Mouse (Mus musculus) ES-E14 (cell line): ENCODE measurements at regions not wholly inside any gene's neighbourhood (a gene's known extent, or its start where the extent isn't known, plus 50 kb on each side); places are given as distances from the start of the nearest gene placed in this dataset.

Experiments
- CHD2 ChIP-seq: IDR thresholded peaks from 2 replicates; pipeline ENCODE4 v1.6.1; 2014; ENCODE audit warnings: mild to moderate bottlenecking, low read depth, low read length, inconsistent platforms
- HCFC1 ChIP-seq: IDR thresholded peaks from 2 replicates; pipeline ENCODE4 v1.6.1; 2012; ENCODE audit warnings: low read length, inconsistent platforms, borderline replicate concordance; ENCODE audit not compliant: insufficient read depth
- MAFK ChIP-seq: IDR thresholded peaks from 2 replicates; pipeline ENCODE4 v1.6.1; 2014; ENCODE audit warnings: mild to moderate bottlenecking, low read depth, low read length, inconsistent platforms; ENCODE audit not compliant: insufficient read depth
- ZC3H11A ChIP-seq: IDR thresholded peaks from 2 replicates; pipeline ENCODE4 v1.6.1; 2012; ENCODE audit warnings: low read depth, mild to moderate bottlenecking, inconsistent platforms, low read length, borderline replicate concordance

DNA sequence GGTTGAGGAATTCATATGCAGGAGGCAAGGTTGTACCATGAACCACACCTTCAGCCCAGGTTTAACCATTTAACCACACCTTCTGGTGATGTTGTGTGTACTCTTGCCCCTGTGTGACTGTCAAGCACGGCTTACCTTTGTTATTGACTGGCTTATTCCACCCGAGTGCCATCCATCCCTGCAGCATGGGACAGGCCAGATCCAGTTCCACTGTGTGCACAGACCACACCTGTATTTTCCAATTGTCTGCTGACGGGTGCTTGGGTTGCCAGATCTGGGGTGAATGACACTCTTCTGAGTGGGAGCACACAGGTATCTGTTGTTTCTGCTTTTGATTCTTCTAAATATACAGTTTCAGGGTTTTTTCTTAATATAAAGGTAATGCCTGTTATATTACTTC is 196.1 kb downstream of the Tex29 start:
- TF ChIP-seq CHD2 (no peak), MAFK (no peak), HCFC1 (no peak), ZC3H11A (no peak)
